Mouse (Mus musculus): Measurements from ENCODE around the gene Krt35.

The Krt35 gene

DNA sequence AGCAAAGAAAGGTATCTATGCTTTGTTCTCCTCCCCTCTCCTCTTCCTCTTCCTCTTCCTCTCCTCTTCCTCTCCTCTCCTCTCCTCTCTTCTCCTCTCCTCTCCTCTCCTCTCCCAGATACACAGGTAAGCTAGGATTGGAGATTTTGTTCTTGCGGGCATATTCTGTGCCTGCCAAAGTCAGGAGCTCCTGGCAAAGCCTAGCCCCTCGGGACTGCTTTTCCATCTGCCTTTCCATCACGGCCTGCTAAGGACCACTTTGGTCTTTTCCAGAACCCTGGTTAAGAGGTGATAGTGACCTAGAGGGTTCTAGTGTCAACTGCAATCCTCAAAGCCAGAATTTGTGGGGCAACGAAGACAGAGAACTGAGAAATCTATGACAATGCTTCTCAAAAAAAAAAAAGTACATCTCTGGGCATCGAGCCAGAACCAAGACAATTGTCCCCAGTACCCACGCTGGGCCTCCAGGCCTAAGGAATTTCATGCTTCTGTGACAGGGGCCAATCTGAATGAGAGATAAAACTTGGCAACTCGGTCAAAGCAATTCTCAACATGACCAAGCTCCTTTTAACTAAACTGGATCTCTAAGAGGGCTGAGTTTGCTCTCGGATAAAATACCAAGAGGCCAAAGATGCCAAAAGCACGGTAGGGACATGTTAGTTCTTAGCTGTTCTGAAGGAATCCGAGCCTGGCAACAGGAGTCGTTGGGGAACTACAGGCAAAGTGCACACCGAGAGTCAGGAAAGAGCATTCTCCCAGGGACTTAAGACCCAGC lies 29.6 kb downstream of the Krt35 start:
- in situ Hi-C loops (cut with MboI, MseI), result no loop called here

DNA sequence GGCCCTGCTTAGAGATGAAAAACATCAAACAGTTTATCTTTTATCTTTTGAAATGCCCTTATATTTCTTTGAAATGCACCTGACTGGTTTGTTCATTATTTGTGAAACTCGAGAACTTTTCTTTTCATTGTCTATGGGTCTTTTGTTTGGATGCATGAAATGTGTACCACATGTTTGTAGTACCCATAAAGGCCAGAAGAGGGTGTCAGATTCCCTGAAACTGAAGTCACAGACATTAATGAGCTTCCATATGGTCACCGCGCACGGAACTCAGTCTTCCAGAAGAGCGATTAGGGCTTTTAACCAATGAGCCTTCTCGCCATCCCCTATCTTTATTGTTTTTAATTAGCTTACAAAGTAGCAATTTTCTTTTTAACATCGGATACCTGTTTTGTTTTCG lies 37.2 kb downstream of the Krt35 start:
- in situ Hi-C loops (cut with MboI, MseI), result no loop called here

DNA sequence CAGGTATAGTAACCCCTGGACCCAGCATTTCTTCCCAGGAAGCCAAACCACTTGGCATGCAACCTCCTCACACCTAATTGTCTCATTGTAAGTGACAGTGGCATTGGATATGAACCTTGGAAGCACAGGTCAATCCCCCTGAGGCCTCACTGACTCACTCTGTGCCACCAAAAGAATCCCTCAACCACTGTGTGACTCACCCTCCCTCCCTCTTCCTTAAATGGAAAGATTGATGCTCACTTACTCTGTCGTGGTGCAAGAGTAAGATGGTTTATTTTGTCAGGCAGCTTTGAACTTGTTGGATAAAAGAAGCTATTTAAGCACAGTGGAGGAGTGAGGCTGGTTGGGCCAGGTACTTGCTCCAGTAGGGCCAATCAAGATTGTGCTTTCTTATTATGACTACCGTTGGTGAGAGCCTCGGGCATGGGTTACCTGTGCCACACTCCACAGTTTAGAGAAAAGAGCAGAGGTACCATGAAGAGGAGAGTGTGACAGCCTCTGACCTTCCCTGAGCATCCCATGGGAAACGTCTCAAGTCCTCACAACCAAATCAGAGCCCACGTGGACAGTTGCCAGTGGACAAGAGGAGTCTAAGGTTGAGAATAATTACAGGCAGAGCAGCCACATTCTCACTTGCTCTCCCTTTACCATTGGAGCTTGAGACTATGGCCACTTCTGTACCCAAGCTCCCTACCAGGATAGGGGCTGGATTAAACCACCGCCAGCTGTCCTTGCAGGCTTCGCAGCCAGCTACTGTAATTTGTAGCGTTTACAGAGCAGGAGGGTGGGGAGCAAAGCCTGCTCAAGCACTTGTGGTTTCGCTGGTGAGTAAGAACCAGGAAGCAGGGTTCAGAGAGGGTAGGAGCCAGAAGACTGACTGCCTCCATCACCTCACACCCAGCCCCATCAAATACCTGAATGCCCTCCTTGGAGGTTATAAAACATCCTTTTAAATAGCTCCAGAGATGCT lies 40.1 kb downstream of the Krt35 start:
- in situ Hi-C loops (cut with MboI, MseI), result no loop called here

DNA sequence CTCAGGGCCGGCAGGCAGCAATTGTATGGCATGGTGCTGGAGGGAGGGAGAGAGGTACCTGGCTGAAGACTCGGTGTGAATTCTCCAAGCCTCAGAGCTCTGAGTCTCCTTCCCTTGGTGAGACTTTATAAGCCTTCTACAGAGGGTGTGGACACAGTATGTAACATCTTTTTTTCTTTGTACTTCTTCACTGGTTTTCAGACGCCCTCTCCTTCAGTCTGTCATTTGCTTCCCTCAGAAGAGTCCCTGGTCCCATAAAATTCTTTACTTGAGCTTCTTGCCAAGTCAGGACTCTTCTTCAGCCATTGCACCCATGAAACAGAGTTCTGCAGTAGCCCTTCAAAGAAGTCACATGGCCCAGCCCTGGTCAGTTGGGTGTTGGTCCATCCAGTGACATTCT lies 45.6 kb downstream of the Krt35 start, which contains the start of gene Krt31:
Gene Krt31 (minus strand): TSS at position 101 of the 400 bp plus-strand sequence.
- in situ Hi-C loops (cut with MboI, MseI), result no loop called here

DNA sequence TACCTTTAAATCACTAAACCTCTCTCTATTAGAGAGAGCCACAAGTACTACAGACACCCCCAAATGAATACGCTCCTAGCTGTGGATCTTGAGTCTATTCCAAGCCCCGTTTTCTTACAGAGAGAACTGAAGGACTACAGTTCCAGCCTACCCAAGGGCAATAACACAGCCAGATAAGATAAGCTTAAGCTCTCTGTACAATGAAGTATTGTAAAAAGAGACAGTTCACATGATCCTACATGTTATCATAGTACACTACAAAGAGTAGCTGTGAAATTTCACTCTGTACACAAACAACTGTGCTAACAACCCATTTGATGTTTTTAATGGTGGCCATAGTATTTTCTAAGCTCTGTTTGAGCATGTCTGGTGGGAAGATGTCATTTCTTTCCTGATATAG lies 48.8 kb downstream of the Krt35 start:
- in situ Hi-C loops (cut with MboI, MseI), result no loop called here

DNA sequence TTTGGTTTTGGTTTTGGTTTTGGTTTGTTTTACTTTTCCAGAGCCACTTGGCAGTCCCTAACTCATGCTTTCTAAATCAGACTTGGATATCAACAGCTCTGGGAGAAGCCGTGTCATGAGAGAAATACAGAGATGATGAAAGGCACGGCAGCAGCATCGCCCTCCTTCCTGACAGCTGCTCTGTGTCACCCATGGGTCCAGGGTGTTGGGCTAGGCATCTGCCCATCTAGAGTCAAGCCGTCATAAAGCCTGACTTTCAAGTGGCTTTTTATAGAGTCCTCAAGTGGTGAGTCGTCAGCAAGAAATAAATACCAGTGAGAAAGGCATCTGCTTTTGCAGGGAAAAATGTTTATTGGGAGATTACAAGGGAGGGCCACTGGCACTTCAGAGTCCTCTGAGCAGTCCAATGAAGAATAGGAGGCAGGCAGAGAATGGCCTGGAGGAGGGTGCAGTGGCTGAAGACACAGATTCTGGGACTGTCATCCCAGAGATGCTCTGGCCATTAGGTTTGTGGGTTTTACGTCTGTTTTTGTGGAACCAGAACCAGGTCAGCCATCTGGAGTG lies 49.7 kb downstream of the Krt35 start:
- in situ Hi-C loops (cut with MboI, MseI), result no loop called here

Data from T-helper 17 cell (primary cell).